Mouse (Mus musculus): Measurements from ENCODE around the gene Pdzd3. TPM values are rescaled to one million over a fixed set of nuclear protein-coding genes. Genes with fewer than 3 reads are reported as not detected.
A peak's percentile ranks its signal among the peaks of the same experiment; 100 is the strongest.
"Not testable (repeated sequence)": the region's sequence is repeated elsewhere in the genome, so short reads cannot be mapped to it uniquely, and the experiment has no call there.

The Pdzd3 gene
- total RNA-seq (2021) = 1 to 10 TPM; 1.1 to 1.4 TPM
- long read RNA-seq, experiment 1, partial matches to known transcripts = 1 of 2 reads
- long read RNA-seq, experiment 1, other reads (novel, unspliced or antisense) = 1 of 2 reads
- long read RNA-seq, experiment 2, partial matches to known transcripts = 1 of 2 reads
- long read RNA-seq, experiment 2, other reads (novel, unspliced or antisense) = 1 of 2 reads

GRCm38 (mm10) chr9:44251314-44251713 lies at the start of gene Pdzd3:
Gene Pdzd3, minus strand, starts transcription at chr9:44251471.
- DNase-seq (ENCODE audit: low spot score) = no peak

DNA sequence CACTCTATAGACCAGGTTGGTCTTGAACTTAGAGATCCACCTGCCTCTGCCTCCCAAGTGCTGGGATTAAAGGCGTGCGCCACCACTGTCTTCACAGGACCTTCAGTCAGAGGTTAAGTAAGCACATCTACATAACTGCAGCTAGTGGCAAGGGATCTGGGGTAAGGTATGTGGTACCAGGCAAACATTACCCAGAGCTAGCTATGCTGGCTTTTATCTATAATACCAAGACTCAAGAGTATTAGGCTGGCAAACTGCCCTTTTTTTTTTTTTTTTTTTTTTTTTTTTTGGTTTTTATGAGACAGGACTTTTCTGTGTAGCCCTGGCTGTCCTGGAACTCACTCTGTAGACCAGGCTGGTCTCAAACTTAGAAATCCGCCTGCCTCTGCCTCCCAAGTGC lies 48.7 kb upstream of the Pdzd3 start:
- DNase-seq (ENCODE audit: low spot score) = not testable (repeated sequence)

GRCm38 (mm10) chr9:44292490-44292889 lies 41.2 kb upstream of the Pdzd3 start:
- DNase-seq (ENCODE audit: low spot score) = peak; percentile 17

- no peak for DNase-seq (ENCODE audit: low spot score)
These were observed 37.7 kb upstream of the Pdzd3 start for GRCm38 (mm10) chr9:44288959-44289291.

GRCm38 (mm10) chr9:44288076-44288958 lies 37.0 kb upstream of the Pdzd3 start, which contains the start of gene Abcg4:
Gene Abcg4, minus strand, starts transcription at chr9:44288615.
- no peak for DNase-seq (ENCODE audit: low spot score)

GRCm38 (mm10) chr9:44287401-44288075 lies 36.3 kb upstream of the Pdzd3 start:
- DNase-seq (ENCODE audit: low spot score) = no peak

DNA sequence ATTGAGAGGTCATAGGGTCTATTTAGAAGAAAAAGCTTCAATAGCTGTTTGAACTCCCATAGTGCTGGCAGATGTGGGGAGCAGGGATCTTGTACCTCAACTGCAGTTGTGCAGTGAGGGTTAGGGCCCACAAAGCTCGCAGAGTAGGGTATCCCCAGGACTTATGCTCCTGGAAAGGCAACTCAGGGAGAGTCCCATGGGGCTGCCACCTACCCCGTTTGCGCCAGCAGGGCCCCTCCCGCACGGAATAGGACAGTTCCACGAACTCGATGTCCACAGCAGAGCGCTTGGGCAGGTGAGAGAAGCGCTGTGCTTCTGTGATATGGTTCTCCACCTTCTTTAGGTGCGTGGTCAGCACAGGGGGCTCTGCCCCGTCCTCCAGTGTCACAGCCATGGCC lies 35.7 kb upstream of the Pdzd3 start:
- no peak for DNase-seq (ENCODE audit: low spot score)

GRCm38 (mm10) chr9:44286256-44286850 lies 35.1 kb upstream of the Pdzd3 start:
- no peak for DNase-seq (ENCODE audit: low spot score)

DNA sequence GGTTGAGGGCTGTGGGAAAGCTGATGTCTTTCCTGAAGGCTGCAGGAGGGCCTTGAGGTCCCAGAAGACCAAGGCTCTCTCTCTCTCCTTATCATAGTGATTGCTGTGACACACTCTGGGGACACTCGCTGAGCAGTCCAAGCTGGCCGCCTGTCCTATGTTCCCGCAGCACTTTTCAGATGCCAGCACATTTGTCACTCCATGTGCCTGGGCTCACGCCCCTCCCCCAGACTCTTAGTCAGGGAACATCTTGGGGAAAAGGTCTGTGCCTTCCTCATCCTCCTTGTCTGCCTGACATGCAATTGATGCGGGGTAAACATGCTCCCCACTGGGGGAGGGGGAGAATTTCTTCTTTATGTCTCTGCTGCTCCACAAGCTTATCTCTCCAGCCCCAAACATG lies 31.9 kb upstream of the Pdzd3 start:
- DNase-seq (ENCODE audit: low spot score) = no peak

- no peak for DNase-seq (ENCODE audit: low spot score)
These were observed 18.7 kb upstream of the Pdzd3 start for GRCm38 (mm10) chr9:44269973-44270372.

DNA sequence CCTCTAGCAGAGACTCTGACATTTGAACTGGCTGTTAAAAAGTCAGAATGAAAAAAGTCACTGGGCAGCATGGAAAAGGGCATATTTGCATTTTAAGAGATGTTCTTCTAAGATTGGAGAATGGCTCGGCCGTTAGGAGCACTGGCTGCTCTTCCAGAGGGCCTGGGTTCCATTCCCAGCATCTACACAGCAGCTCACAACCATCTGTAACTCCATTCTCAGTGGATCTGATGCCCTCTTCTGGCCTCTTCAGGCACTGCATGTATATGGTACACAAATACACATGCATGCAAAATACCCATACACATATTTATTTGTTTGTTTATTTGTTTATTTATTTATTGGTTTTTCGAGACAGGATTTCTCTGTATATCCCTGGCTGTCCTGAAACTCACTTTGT lies 17.8 kb upstream of the Pdzd3 start:
- peak; percentile 33 for DNase-seq (ENCODE audit: low spot score)

DNA sequence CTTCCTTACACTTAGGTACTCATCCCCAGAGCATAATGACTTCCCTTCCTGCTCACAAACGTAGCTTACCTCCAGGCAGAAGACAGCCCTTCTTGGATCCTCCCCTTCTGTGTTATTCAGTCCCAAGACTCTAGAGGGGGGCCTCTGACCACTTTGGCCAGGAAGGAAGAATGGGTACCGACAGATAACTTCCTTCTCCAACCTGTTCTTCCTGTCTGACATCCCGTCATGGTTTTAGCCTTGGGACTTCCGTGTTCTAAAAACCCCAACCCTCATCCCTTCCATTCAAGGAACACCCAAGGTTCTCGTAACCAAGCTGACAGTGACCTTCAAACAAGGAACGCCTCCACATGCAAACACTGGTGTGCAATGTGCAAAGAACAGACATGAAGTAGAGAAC lies 17.2 kb upstream of the Pdzd3 start, which contains the start of gene Nlrx1:
TSS of gene Nlrx1 (minus strand) at position 168 of the 400 bp plus-strand sequence.
- no peak for DNase-seq (ENCODE audit: low spot score)

- DNase-seq (ENCODE audit: low spot score) = peak; percentile 87
These were observed 16.7 kb upstream of the Pdzd3 start for GRCm38 (mm10) chr9:44268027-44268360.

DNA sequence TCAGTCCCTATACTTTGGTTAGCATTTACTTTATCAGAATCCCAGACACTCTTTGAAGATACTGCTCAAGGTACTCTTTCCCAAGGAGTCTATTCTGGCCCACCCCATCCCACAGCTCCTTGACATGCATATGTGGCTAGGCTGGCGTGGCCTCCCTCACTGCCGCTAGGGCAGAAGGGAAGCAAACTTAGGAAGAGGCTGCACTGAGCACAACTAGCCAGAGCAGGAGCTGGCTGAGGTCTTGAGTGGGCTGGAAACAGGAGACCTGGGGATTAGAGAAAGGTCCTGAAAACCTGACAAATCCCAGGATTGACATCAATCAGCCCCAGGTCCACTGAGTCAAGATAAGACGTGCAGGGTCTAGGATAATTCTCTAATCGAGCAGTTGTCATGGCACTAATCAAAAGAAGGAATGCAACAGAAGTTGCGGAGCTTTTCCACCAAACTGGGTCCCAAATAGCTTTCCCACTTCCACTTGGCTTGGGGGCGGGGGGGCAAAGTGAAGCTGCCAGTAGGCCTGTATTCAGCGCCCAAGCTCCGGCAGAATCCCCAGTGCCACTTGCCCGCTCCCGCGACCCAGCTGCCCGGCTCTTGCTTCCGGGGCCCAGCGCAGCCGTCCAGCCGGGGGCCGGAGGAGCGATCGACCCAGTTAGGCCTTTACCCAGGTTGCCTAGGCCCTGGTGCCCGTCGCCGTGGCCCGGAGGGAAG lies 16.2 kb upstream of the Pdzd3 start:
- peak; percentile 28 for DNase-seq (ENCODE audit: low spot score)

DNA sequence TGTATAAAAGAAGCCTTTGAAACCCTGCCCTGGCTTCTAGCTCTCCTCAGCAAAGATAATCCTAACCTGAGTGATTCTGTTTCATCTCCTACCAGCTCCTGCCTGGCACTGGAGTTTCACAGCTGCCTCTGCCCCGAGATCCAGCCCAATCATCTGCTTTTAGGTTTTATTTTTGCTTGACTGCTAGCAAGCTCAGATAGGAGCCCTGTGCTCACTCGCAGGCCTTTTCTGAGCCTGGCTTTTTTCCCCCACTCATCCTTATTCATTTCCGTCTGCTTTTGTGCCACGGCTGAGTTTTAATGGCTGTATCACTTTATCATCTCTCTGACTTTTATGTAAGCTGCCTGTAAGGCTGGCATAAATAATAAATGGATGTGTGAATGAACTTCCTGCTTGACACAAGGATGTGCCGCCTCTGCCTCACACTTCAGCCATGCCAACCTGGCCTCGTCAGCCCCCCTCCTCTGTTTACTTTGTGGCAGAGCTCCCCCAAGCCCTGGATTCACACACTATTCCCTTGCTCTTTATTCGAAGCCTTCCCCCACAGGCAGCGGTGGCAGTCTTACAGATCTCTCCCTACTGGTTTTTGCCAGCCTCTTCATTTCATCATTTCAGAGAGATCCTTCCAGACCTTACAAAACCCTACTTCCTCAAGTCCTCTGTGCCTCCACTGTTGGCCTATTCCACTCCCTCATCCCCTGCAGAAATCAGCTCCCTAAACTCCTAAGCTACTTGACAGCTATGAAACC lies 15.4 kb upstream of the Pdzd3 start:
- DNase-seq (ENCODE audit: low spot score) = no peak

- no peak for DNase-seq (ENCODE audit: low spot score)
These were observed 10.1 kb upstream of the Pdzd3 start for GRCm38 (mm10) chr9:44261388-44261787.

GRCm38 (mm10) chr9:44259014-44259413 lies 7.7 kb upstream of the Pdzd3 start:
- DNase-seq (ENCODE audit: low spot score) = no peak

- no peak for DNase-seq (ENCODE audit: low spot score)
These were observed 4.9 kb upstream of the Pdzd3 start for GRCm38 (mm10) chr9:44256213-44256612.

GRCm38 (mm10) chr9:44255136-44255521 lies 3.9 kb upstream of the Pdzd3 start:
- DNase-seq (ENCODE audit: low spot score) = no peak

- no peak for DNase-seq (ENCODE audit: low spot score)
These were observed 3.4 kb upstream of the Pdzd3 start for GRCm38 (mm10) chr9:44254508-44255135.

Data from gastrocnemius, adult 18-20 months (tissue).